Mouse (Mus musculus): Measurements from ENCODE around the gene Tmprss3. TPM values are rescaled to one million over a fixed set of nuclear protein-coding genes. Genes with fewer than 3 reads are reported as not detected.

Tmprss3 gene
- total and polyA plus RNA-seq, 2 experiments from 2014 or later, result not detected

GRCm38 (mm10) chr17:31195207-31195606 is 3.6 kb downstream of the Tmprss3 start:
- H3K36me3 ChIP-seq (ENCODE audit: insufficient read depth), result no peaks in the 10 kb centered on the region
- no peaks in the 10 kb centered on the region for H3K9me3 ChIP-seq (ENCODE audit: low read length)
- ATAC-seq (no peak), DNase-seq (no peak)
- no peak overlapping the region for H3K9ac ChIP-seq
- H3K27me3 ChIP-seq (ENCODE audit: insufficient read depth, low read length), result no peaks in the 10 kb centered on the region
- H3K4me3 ChIP-seq (ENCODE audit: low read depth, low read length), result no peak overlapping the region
- 79% methylated on average over 6 of the region's 6 CpGs for WGBS
- no peak overlapping the region for H3K4me2 ChIP-seq (ENCODE audit: low read depth)
- H3K27ac ChIP-seq (ENCODE audit: low read depth, low read length), result no peak overlapping the region
- no peak for TF ChIP-seq CTCF (IDR thresholded peaks at IDR 0.05; ENCODE audit: low read depth)
- H3K4me1 ChIP-seq (ENCODE audit: insufficient read depth), result no peaks in the 10 kb centered on the region

GRCm38 (mm10) chr17:31193360-31193759 is 5.4 kb downstream of the Tmprss3 start:
- Histone ChIP-seq H3K27ac (ENCODE audit: low read depth, low read length) (no peak overlapping the region), H3K4me3 (ENCODE audit: low read depth, low read length) (no peak overlapping the region), H3K9ac (no peak overlapping the region), H3K27me3 (ENCODE audit: insufficient read depth, low read length) (no peaks in the 10 kb centered on the region), H3K36me3 (ENCODE audit: insufficient read depth) (no peaks in the 10 kb centered on the region), H3K4me1 (ENCODE audit: insufficient read depth) (no peaks in the 10 kb centered on the region), H3K4me2 (ENCODE audit: low read depth) (no peak overlapping the region), H3K9me3 (ENCODE audit: low read length) (no peaks in the 10 kb centered on the region)
- 90% methylated on average over 9 of the region's 9 CpGs for WGBS
- ATAC-seq, result no peak
- DNase-seq, result no peak
- TF ChIP-seq CTCF (IDR thresholded peaks at IDR 0.05; ENCODE audit: low read depth), result no peak

DNA sequence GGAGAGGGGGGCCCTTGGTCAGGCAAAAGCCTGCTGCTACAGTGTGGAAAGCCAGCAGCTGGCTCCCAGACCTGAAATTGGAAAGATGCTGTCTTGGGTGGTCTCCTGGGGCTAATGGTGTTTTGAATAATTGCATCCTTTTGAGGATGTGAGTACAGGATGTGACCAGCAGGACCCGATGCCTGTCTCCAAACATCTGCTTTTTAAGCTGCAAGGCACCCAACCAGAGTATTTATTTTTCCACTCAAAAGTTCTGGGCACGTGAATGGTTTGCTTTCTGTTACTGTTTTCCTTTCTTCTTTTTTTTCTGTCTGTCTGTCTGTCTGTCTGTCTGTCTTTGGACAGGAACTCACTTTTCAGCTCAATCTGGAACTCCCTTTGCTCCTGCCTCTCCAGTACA is 6.1 kb downstream of the Tmprss3 start:
- Histone ChIP-seq H3K4me2 (ENCODE audit: low read depth) (no peak overlapping the region), H3K27ac (ENCODE audit: low read depth, low read length) (no peak overlapping the region), H3K9me3 (ENCODE audit: low read length) (no peaks in the 10 kb centered on the region), H3K4me3 (ENCODE audit: low read depth, low read length) (no peak overlapping the region), H3K4me1 (ENCODE audit: insufficient read depth) (no peaks in the 10 kb centered on the region), H3K9ac (no peak overlapping the region), H3K27me3 (ENCODE audit: insufficient read depth, low read length) (no peaks in the 10 kb centered on the region), H3K36me3 (ENCODE audit: insufficient read depth) (no peaks in the 10 kb centered on the region)
- WGBS, result 77% methylated on average over 2 of the region's 2 CpGs
- DNase-seq, result no peak
- TF ChIP-seq CTCF (IDR thresholded peaks at IDR 0.05; ENCODE audit: low read depth), result no peak
- no peak for ATAC-seq

GRCm38 (mm10) chr17:31191825-31192224 is 7.0 kb downstream of the Tmprss3 start:
- Histone ChIP-seq H3K27me3 (ENCODE audit: insufficient read depth, low read length) (no peaks in the 10 kb centered on the region), H3K36me3 (ENCODE audit: insufficient read depth) (no peaks in the 10 kb centered on the region), H3K9ac (no peak overlapping the region), H3K4me2 (ENCODE audit: low read depth) (no peak overlapping the region), H3K27ac (ENCODE audit: low read depth, low read length) (no peak overlapping the region), H3K4me1 (ENCODE audit: insufficient read depth) (no peaks in the 10 kb centered on the region), H3K4me3 (ENCODE audit: low read depth, low read length) (no peak overlapping the region), H3K9me3 (ENCODE audit: low read length) (no peaks in the 10 kb centered on the region)
- no peak for TF ChIP-seq CTCF (IDR thresholded peaks at IDR 0.05; ENCODE audit: low read depth)
- 69% methylated on average over 8 of the region's 8 CpGs for WGBS
- no peak for DNase-seq
- ATAC-seq, result no peak

DNA sequence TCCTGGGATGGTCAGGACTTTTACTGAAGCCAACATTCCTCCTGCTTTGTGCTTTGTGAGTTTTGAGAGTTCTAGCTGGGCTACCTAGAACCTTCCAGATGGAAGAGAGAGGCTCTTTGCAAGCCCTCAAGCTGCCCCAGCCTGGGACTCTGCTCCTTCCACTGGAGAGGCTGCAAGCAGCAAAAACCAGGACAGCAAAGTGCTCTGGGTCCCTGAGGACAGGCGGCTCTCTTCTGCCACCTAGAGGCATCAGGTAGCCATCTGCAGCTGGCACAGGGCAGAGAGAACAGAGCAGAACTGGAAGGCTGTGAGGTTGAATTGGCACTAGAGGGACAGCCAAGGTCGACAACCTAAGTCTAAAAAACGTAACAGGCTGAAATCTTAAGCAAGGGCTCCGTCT is 11.4 kb downstream of the Tmprss3 start:
- WGBS, result 20% methylated on average over 4 of the region's 4 CpGs

DNA sequence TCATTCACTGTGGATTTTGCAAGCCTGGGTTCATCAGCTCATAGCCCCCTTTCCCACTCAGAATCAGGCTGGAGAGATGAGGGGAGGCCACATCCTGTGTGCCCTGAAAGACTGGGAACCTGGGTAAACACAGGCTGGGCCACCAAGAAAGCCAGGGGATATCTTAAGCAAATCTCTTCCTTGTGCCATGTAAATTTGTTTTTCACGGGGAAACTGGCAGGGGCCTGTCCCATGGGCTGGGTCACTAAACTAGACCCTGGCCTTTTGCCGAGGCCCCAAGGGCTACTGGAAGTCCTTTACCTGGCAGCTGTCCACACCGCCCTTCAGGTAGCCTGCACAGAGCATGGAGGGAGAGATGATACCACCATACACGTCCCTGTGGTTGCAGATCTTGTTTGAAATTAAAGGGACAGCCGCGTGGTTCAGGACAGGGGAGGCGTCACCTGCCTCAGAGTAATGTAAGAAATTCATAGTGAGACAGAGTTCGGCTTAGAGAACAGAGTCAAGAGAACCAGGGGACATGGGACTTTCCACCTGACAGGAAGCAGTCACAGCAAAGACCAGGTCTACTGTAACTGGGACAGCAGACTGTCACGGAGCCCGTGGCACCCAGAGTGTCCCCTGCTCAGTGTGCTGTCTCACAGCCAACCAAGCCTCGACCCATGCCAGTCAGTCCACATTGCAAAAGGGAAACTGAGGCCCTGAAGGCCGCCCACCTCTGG is 14.3 kb downstream of the Tmprss3 start:
- ATAC-seq (no peak), DNase-seq (no peak)
- Histone ChIP-seq H3K27ac (ENCODE audit: low read depth, low read length) (no peak overlapping the region), H3K9ac (no peak overlapping the region), H3K36me3 (ENCODE audit: insufficient read depth) (no peaks in the 10 kb centered on the region), H3K27me3 (ENCODE audit: insufficient read depth, low read length) (no peaks in the 10 kb centered on the region), H3K4me3 (ENCODE audit: low read depth, low read length) (no peak overlapping the region), H3K4me1 (ENCODE audit: insufficient read depth) (no peaks in the 10 kb centered on the region), H3K4me2 (ENCODE audit: low read depth) (no peak overlapping the region), H3K9me3 (ENCODE audit: low read length) (no peaks in the 10 kb centered on the region)
- WGBS, result 86% methylated on average over 12 of the region's 12 CpGs
- no peak for TF ChIP-seq CTCF (IDR thresholded peaks at IDR 0.05; ENCODE audit: low read depth)

More for the DNA sequence above, 11.4 kb downstream of the Tmprss3 start:
- DNase-seq, result peak; percentile 75
- no peaks in the 10 kb centered on the region for H3K36me3 ChIP-seq (ENCODE audit: insufficient read depth)
- H3K4me2 ChIP-seq (ENCODE audit: low read depth), result no peak overlapping the region
- TF ChIP-seq CTCF (IDR thresholded peaks at IDR 0.05; ENCODE audit: low read depth), result peak; percentile 89
- no peaks in the 10 kb centered on the region for H3K9me3 ChIP-seq (ENCODE audit: low read length)
- H3K27ac ChIP-seq (ENCODE audit: low read depth, low read length), result no peak overlapping the region
- H3K4me1 ChIP-seq (ENCODE audit: insufficient read depth), result no peaks in the 10 kb centered on the region
- no peak overlapping the region for H3K9ac ChIP-seq
- H3K4me3 ChIP-seq (ENCODE audit: low read depth, low read length), result no peak overlapping the region
- peak; percentile 54; the same call in 1 of the 2 replicates for ATAC-seq
- H3K27me3 ChIP-seq (ENCODE audit: insufficient read depth, low read length), result no peaks in the 10 kb centered on the region

DNA sequence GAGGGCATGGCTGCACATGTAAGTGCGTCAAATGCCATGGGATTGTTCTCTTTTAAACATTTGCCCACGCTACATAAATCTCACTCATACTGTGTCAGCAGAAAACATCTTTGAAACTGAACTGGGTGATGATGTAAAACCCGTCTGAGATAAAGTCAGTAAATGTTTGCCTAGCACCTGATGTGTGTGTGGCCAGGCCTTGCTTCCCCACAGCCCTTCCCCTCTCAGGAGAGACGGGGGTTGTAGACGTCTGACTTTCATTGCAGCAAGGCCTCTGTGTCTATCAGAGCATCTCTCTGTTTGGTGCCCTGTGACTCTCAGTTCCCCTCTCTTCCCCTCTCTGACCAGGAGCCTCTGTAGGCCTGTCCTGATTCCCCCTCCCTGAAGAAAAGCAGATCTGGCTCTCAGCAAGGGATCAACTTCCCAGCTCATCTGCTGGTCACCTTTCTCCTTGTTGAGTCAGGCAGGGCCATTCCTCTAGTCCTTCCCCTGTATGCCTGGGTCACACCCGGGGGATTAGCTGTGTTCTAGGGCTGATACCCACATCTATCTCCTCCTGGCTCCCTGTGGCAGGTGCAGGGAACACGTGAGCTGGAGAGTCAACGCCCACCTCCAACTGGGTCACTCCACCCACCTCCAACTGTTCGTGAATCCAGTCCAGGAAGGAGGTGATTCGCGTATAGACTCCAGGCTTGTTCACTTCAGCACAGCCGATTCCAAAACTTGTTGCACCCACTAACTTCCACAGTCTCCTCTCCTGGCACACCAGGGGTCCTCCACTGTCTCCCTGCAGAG is 15.4 kb downstream of the Tmprss3 start:
- Histone ChIP-seq H3K9ac (no peak overlapping the region), H3K27ac (ENCODE audit: low read depth, low read length) (no peak overlapping the region), H3K27me3 (ENCODE audit: insufficient read depth, low read length) (no peaks in the 10 kb centered on the region), H3K36me3 (ENCODE audit: insufficient read depth) (no peaks in the 10 kb centered on the region), H3K4me1 (ENCODE audit: insufficient read depth) (no peaks in the 10 kb centered on the region), H3K9me3 (ENCODE audit: low read length) (no peaks in the 10 kb centered on the region), H3K4me2 (ENCODE audit: low read depth) (no peak overlapping the region), H3K4me3 (ENCODE audit: low read depth, low read length) (no peak overlapping the region)
- ATAC-seq (no peak), DNase-seq (no peak)
- TF ChIP-seq CTCF (IDR thresholded peaks at IDR 0.05; ENCODE audit: low read depth), result no peak
- 72% methylated on average over 12 of the region's 12 CpGs for WGBS

Data from forebrain, postnatal 0 days (tissue).